Mouse (Mus musculus) liver, embryonic 11.5 days (tissue): ENCODE data around the gene Rbbp8nl. TPM values are rescaled to one million over a fixed set of nuclear protein-coding genes. Genes with fewer than 3 reads are reported as not detected.

ENCODE experiments used
- ATAC-seq: fragments of 200-750 bp; cut with Nextera tagmentation; replicated peaks from 2 replicates; pipeline ENCODE4 v1.8.0; 2017; ENCODE audit warnings: moderate number of reproducible peaks, mild to moderate bottlenecking, moderate TSS enrichment, moderate library complexity; ENCODE audit not compliant: low FRiP score
- DNase-seq: peaks from one replicate; pipeline ENCODE4 v3.0.0-alpha.2; 2017; ENCODE audit warnings: low spot score
- H3K27ac ChIP-seq: fragments of 300-500 bp; sonication (generic); 2 replicates; pipeline ENCODE4 v1.5.1; 2014; ENCODE audit warnings: mild to moderate bottlenecking, low read depth, low read length, control low read depth
- H3K27me3 ChIP-seq: fragments of 300-500 bp; sonication (generic); replicated peaks from 2 replicates; pipeline ENCODE4 v1.6.1; 2014; ENCODE audit warnings: low read length, mixed read lengths; ENCODE audit not compliant: control insufficient read depth, insufficient read depth
- H3K36me3 ChIP-seq: fragments of 300-500 bp; sonication (generic); 2 replicates; pipeline ENCODE4 v1.6.1; 2014; ENCODE audit warnings: mild to moderate bottlenecking, low read length, moderate library complexity, mixed read lengths; ENCODE audit not compliant: control insufficient read depth, insufficient read depth
- H3K4me1 ChIP-seq: fragments of 300-500 bp; sonication (generic); replicated peaks from 2 replicates; pipeline ENCODE4 v1.6.1; 2014; ENCODE audit warnings: low read length, mixed read lengths; ENCODE audit not compliant: control insufficient read depth, insufficient read depth
- H3K4me2 ChIP-seq: fragments of 300-500 bp; sonication (generic); 2 replicates; pipeline ENCODE4 v1.6.1; 2014; ENCODE audit warnings: mild to moderate bottlenecking, control low read depth, moderate library complexity
- H3K4me3 ChIP-seq: fragments of 300-500 bp; sonication (generic); 2 replicates; pipeline ENCODE4 v1.5.1; 2014; ENCODE audit warnings: low read depth, low read length, control low read depth
- H3K9ac ChIP-seq: fragments of 300-500 bp; sonication (generic); 2 replicates; pipeline ENCODE4 v1.6.1; 2014; ENCODE audit warnings: low read depth, low read length, control low read depth
- H3K9me3 ChIP-seq: fragments of 300-500 bp; sonication (generic); 2 replicates; pipeline ENCODE4 v1.6.1; 2016; ENCODE audit warnings: low read length, inconsistent platforms, mixed read lengths; ENCODE audit not compliant: control insufficient read depth
- WGBS: fragments of 180-500 bp; shearing (Covaris S2); extraction: QIAGEN DNeasy Blood & Tissue Kit; methylation state at CpG from one replicate; pipeline ENCODE4 v1.1.7; 2014; 5-methylcytosine and 5-hydroxymethylcytosine counted together
- microRNA-seq: library from miRNA; unstranded; fragments of <30 nt; microRNA quantifications from one replicate; pipeline ENCODE4, GENCODE M21; 2017; ENCODE audit warnings: borderline number of aligned reads
- polyA plus RNA-seq: library from polyadenylated mRNA; unstranded; fragments of >200 nt; fragmentation: Nextera tagmentation; extraction: Ambion mirVana; gene quantifications from 2 replicates; pipeline ENCODE4 v1.2.1, GENCODE M21; 2014

Rbbp8nl gene
- polyA plus RNA-seq, 1 experiment from 2014 or later = 0.16 TPM

GRCm38 (mm10) chr2:180233101-180233904, 56.4 kb downstream of the Rbbp8nl start:
- Histone ChIP-seq H3K9ac (no peak overlapping the region), H3K27ac (no peak overlapping the region), H3K4me2 (no peak overlapping the region), H3K4me1 (peaks cover 37% of the 10 kb centered on the region), H3K36me3 (no peaks in the 10 kb centered on the region), H3K9me3 (no peaks in the 10 kb centered on the region), H3K27me3 (no peaks in the 10 kb centered on the region), H3K4me3 (no peak overlapping the region)
- WGBS = 65% methylated on average over 7 of the region's 7 CpGs
- DNase-seq (no peak), ATAC-seq (no peak)

- 75% methylated on average over 4 of the region's 4 CpGs for WGBS
- H3K4me1 ChIP-seq = peaks cover 29% of the 10 kb centered on the region
- no peaks in the 10 kb centered on the region for H3K36me3 ChIP-seq
- no peak overlapping the region for H3K9ac ChIP-seq
- H3K4me3 ChIP-seq = no peak overlapping the region
- H3K9me3 ChIP-seq = no peaks in the 10 kb centered on the region
- DNase-seq (no peak), ATAC-seq (no peak)
- peaks cover 19% of the 10 kb centered on the region for H3K27me3 ChIP-seq
- H3K27ac ChIP-seq = no peak overlapping the region
- H3K4me2 ChIP-seq = no peak overlapping the region
These were observed 59.2 kb downstream of the Rbbp8nl start for GRCm38 (mm10) chr2:180230482-180230881.

- H3K4me3 ChIP-seq = no peak overlapping the region
- no peak overlapping the region for H3K9ac ChIP-seq
- peaks cover 33% of the 10 kb centered on the region for H3K27me3 ChIP-seq
- 75% methylated on average over 3 of the region's 3 CpGs for WGBS
- H3K27ac ChIP-seq = no peak overlapping the region
- no peaks in the 10 kb centered on the region for H3K36me3 ChIP-seq
- no peaks in the 10 kb centered on the region for H3K9me3 ChIP-seq
- H3K4me1 ChIP-seq = peaks cover 18% of the 10 kb centered on the region
- ATAC-seq (no peak), DNase-seq (no peak)
- H3K4me2 ChIP-seq = no peak overlapping the region
These were observed 60.5 kb downstream of the Rbbp8nl start for GRCm38 (mm10) chr2:180229129-180229528.

GRCm38 (mm10) chr2:180228592-180228991, 61.1 kb downstream of the Rbbp8nl start:
- Histone ChIP-seq H3K27ac (no peak overlapping the region), H3K9me3 (no peaks in the 10 kb centered on the region), H3K4me3 (no peak overlapping the region), H3K4me2 (no peak overlapping the region), H3K9ac (no peak overlapping the region), H3K27me3 (peaks cover 38% of the 10 kb centered on the region), H3K4me1 (peaks cover 17% of the 10 kb centered on the region), H3K36me3 (no peaks in the 10 kb centered on the region)
- no peak for DNase-seq
- ATAC-seq = no peak
- 63% methylated on average over 7 of the region's 7 CpGs for WGBS

GRCm38 (mm10) chr2:180228060-180228458, 61.6 kb downstream of the Rbbp8nl start:
- no peak overlapping the region for H3K27ac ChIP-seq
- H3K9ac ChIP-seq = no peak overlapping the region
- no peaks in the 10 kb centered on the region for H3K9me3 ChIP-seq
- peaks cover 42% of the 10 kb centered on the region for H3K27me3 ChIP-seq
- H3K36me3 ChIP-seq = no peaks in the 10 kb centered on the region
- DNase-seq = no peak
- no peak overlapping the region for H3K4me3 ChIP-seq
- H3K4me2 ChIP-seq = peak overlapping the region; percentile 59; the same call in 1 of the 2 replicates
- 56% methylated on average over 6 of the region's 6 CpGs for WGBS
- no peak for ATAC-seq
- peaks cover 16% of the 10 kb centered on the region for H3K4me1 ChIP-seq

Small RNAs within 50 kb of the gene (microRNA-seq; reads per million reads assigned to microRNA genes)
- 2.8 reads per million for gene Mir3091

Other genes starting within 250 kb of the Rbbp8nl start
- 710 and 721 TPM in 2 replicates for gene Psma7, start 247.4 kb downstream of the Rbbp8nl start, polyA plus RNA-seq
- 2.6 and 2.7 TPM in 2 replicates for gene Ss18l1, start 247.4 kb downstream of the Rbbp8nl start, polyA plus RNA-seq
- gene Mtg2, start 219.3 kb downstream of the Rbbp8nl start, polyA plus RNA-seq = 23.1 and 28.2 TPM in 2 replicates
- gene Hrh3, start 185.4 kb downstream of the Rbbp8nl start, polyA plus RNA-seq = not detected in 2 replicates
- gene Osbpl2, start 170.6 kb downstream of the Rbbp8nl start, polyA plus RNA-seq = 19.2 and 20.4 TPM in 2 replicates
- 211 and 217 TPM in 2 replicates for gene Adrm1, start 118.4 kb downstream of the Rbbp8nl start, polyA plus RNA-seq
- gene Lama5, start 64.0 kb downstream of the Rbbp8nl start, polyA plus RNA-seq = 10.7 and 15.5 TPM in 2 replicates
- 736 and 852 TPM in 2 replicates for gene Rps21, start 32.5 kb downstream of the Rbbp8nl start, polyA plus RNA-seq
- 9.4 and 9.6 TPM in 2 replicates for gene Cables2, start 16.4 kb downstream of the Rbbp8nl start, polyA plus RNA-seq
- 7.6 and 7.7 TPM in 2 replicates for gene Gata5, start 44.8 kb upstream of the Rbbp8nl start, polyA plus RNA-seq
- gene Slco4a1, start 166.4 kb upstream of the Rbbp8nl start, polyA plus RNA-seq = 1.5 and 2.0 TPM in 2 replicates
- gene Ntsr1, start 210.1 kb upstream of the Rbbp8nl start, polyA plus RNA-seq = 0.49 and 0.75 TPM in 2 replicates